Mouse (Mus musculus) stomach, postnatal 0 days (tissue): Measurements from ENCODE around the gene Maged1. TPM values are rescaled to one million over a fixed set of nuclear protein-coding genes. Genes with fewer than 3 reads are reported as not detected.
"Not testable (repeated sequence)": the region's sequence is repeated elsewhere in the genome, so short reads cannot be mapped to it uniquely, and the experiment has no call there.

Experiments
- ATAC-seq: fragments of 200-750 bp; cut with Nextera tagmentation; 2 replicates; pipeline ENCODE4 v1.8.0; 2017; ENCODE audit not compliant: low FRiP score, low TSS enrichment
- DNase-seq: peaks from one replicate; pipeline ENCODE4 v3.0.0-alpha.2; 2016; ENCODE audit warnings: low spot score
- H3K27ac ChIP-seq: fragments of 300-500 bp; sonication (generic); replicated peaks from 2 replicates; pipeline ENCODE4 v1.5.1; 2014; ENCODE audit warnings: mild to moderate bottlenecking, control low read depth
- H3K27me3 ChIP-seq: fragments of 300-500 bp; sonication (generic); 2 replicates; pipeline ENCODE4 v1.6.1; 2014; ENCODE audit warnings: low read length; ENCODE audit not compliant: control insufficient read depth, insufficient read depth
- H3K36me3 ChIP-seq: fragments of 300-500 bp; sonication (generic); 2 replicates; pipeline ENCODE4 v1.6.1; 2014; ENCODE audit warnings: low read length, mixed read lengths; ENCODE audit not compliant: control insufficient read depth, insufficient read depth
- H3K4me1 ChIP-seq: fragments of 300-500 bp; sonication (generic); replicated peaks from 2 replicates; pipeline ENCODE4 v1.6.1; 2014; ENCODE audit warnings: antibody characterized with exemption; ENCODE audit not compliant: control insufficient read depth, insufficient read depth
- H3K4me2 ChIP-seq: fragments of 300-500 bp; sonication (generic); replicated peaks from 2 replicates; pipeline ENCODE4 v1.6.1; 2014; ENCODE audit warnings: low read depth, mild to moderate bottlenecking, control low read depth, moderate library complexity
- H3K4me3 ChIP-seq: fragments of 300-500 bp; sonication (generic); 2 replicates; pipeline ENCODE4 v1.5.1; 2014; ENCODE audit warnings: low read depth, low read length, control low read depth
- H3K9ac ChIP-seq: fragments of 300-500 bp; sonication (generic); 2 replicates; pipeline ENCODE4 v1.6.1; 2014; ENCODE audit warnings: mild to moderate bottlenecking, low read length, control low read depth, mixed read lengths
- H3K9me3 ChIP-seq: fragments of 300-500 bp; sonication (generic); 2 replicates; pipeline ENCODE4 v1.6.1; 2016; ENCODE audit warnings: low read length; ENCODE audit not compliant: control insufficient read depth
- CTCF ChIP-seq: IDR thresholded peaks from 2 replicates; pipeline ENCODE4 v1.5.1; 2016; ENCODE audit warnings: antibody characterized with exemption, low read depth, mild to moderate bottlenecking, moderate library complexity
- EP300 ChIP-seq: optimal IDR thresholded peaks from 2 replicates; pipeline ENCODE3; 2016; ENCODE audit warnings: antibody characterized with exemption
- WGBS: fragments of 180-500 bp; shearing (Covaris S2); extraction: QIAGEN DNeasy Blood & Tissue Kit; methylation state at CpG from one replicate; pipeline ENCODE4 v1.1.7; 2014; 5-methylcytosine and 5-hydroxymethylcytosine counted together
- polyA plus RNA-seq: library from polyadenylated mRNA; unstranded; fragments of >200 nt; fragmentation: Nextera tagmentation; extraction: Ambion mirVana; gene quantifications from 2 replicates; pipeline ENCODE4 v1.2.1, GENCODE M21; 2015

The Maged1 gene
- polyA plus RNA-seq, 1 experiment from 2014 or later, result 179 TPM

DNA sequence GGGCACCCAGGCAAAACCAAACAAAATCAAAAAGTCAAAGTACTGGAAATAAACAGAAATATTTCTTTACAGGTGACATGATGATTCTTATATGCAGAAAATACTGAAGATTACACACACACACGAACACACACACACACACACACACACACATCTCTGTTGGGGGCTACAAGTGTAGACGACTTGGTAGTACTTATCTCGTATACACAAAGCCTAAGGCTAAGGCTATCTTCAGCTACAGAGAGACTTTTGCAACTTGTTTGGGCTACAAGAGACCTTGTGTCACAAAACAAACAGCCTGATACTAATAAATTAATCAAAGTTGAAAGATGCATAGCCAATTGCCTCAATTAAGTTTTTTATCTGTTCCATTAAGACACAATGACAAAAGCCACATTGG, 19.8 kb downstream of the Maged1 start:
- Histone ChIP-seq H3K27me3 (no peaks in the 10 kb centered on the region), H3K4me2 (no peak overlapping the region), H3K27ac (no peak overlapping the region), H3K9me3 (no peaks in the 10 kb centered on the region), H3K4me3 (no peak overlapping the region), H3K9ac (no peak overlapping the region), H3K36me3 (no peaks in the 10 kb centered on the region), H3K4me1 (no peaks in the 10 kb centered on the region)
- ATAC-seq (no peak), DNase-seq (no peak)
- WGBS, result 65% methylated on average over 3 of the region's 3 CpGs
- no peak for TF ChIP-seq CTCF
- TF ChIP-seq EP300, result no peak

DNA sequence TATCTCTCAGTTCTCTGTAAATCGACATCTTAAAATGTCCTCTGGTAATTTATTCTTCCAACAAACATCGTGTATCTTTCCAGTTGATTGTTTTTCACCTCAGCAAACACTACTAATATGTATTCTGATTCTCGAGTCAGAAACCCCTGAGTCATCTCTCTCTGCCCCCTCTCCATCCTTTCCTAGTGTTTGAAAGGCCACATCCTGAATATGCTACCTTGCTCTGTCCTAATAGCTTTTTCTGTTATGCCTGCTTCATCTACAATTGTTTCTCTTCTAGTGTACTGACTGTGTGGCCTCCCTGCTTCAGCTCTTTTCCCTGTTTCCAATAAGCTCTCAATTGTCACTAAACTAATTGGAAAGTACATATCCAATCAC, 33.5 kb downstream of the Maged1 start:
- Histone ChIP-seq H3K4me1 (no peaks in the 10 kb centered on the region), H3K27ac (no peak overlapping the region), H3K4me3 (no peak overlapping the region), H3K27me3 (no peaks in the 10 kb centered on the region), H3K9me3 (no peaks in the 10 kb centered on the region), H3K36me3 (no peaks in the 10 kb centered on the region), H3K9ac (no peak overlapping the region), H3K4me2 (no peak overlapping the region)
- WGBS, result 54% methylated on average over 3 of the region's 3 CpGs
- ATAC-seq (no peak), DNase-seq (no peak)
- TF ChIP-seq EP300 (no peak), CTCF (no peak)

DNA sequence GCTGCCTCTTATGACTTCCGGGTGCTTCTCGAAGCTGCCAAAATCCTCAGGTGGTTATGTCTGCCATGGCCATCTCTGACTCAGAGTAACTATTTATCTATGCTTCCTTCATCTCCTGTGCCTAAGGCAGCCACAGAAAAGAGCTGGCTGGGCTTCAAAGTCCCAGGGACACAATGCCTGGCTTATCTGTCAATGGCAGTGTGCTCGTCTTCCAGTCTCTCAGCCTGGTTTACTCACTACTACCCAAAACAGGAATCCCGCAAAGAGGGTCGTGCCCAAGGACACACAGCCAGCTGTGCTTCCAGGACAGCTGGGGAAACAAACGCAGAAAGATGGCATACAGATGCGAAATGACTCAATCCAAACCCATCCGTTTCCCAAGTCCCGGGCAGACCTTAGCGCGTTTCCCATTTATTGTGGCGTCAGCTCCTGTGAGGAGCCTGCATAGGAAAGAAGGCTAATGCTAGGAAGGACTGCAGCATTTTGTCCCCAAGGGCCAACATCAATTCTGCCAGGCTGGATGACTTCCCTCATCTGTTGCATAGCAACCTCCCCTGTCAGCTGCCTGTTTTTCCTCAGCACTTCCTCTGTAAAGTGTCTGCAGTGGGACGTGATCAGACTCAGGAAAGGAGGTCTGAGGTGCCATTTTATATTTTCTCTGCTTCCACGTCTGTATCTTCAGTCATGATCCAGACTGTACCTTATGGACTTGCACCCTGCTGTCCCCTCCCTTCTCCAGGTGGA, 34.1 kb downstream of the Maged1 start:
- H3K9ac ChIP-seq, H3K4me3 ChIP-seq, H3K4me2 ChIP-seq, DNase-seq, H3K9me3 ChIP-seq, ATAC-seq, H3K36me3 ChIP-seq, H3K27ac ChIP-seq, H3K27me3 ChIP-seq, H3K4me1 ChIP-seq: not testable (repeated sequence)
- 39% methylated on average over 6 of the region's 14 CpGs for WGBS

DNA sequence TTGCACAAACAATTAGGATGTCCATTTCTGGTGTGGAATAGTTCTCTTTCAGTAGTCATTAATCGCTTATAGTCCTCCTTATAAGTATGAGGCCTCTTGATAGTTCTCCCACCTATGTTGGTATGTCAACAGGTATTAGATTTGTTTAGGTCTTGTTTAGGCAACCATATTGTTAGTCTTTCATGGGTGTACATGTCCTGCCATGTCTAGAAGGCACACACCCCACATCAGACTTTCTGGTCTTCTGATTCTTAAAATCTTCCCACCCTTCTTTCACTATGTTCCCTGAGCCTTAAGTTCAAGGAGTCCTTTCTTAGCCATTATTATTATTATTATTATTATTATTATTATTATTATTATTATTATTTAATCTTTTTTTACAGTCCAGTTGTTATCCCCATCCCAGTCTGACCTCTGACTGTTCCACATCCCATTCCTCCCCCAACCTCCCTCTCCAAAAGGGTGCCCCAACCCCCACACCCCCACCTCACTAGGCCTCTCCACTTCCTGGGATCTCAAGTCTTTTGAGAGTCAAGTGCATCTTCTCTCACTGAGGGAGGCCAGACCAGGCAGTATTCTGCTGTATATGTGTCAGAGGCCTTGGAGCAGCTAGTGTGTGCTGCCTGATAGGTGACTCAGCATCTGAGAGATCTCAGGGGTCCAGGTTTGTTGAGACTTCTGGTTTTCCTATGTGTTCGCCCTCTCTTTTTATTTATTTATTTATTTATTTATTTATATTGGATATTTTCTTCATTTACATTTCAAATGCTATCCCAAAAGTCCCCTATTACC, 55.7 kb downstream of the Maged1 start:
- H3K4me3 ChIP-seq, result no peak overlapping the region
- no peaks in the 10 kb centered on the region for H3K36me3 ChIP-seq
- H3K4me2 ChIP-seq, result no peak overlapping the region
- H3K27ac ChIP-seq, result no peak overlapping the region
- no peak for ATAC-seq
- no peaks in the 10 kb centered on the region for H3K4me1 ChIP-seq
- no peak overlapping the region for H3K9ac ChIP-seq
- no peaks in the 10 kb centered on the region for H3K9me3 ChIP-seq
- H3K27me3 ChIP-seq, result no peaks in the 10 kb centered on the region
- no peak for TF ChIP-seq CTCF
- no peak for TF ChIP-seq EP300
- DNase-seq, result no peak
- WGBS, result 83% methylated on average over 2 of the region's 2 CpGs

Other genes starting within 250 kb of the Maged1 start
- gene Fam90a1b, start 175.4 kb downstream of the Maged1 start, polyA plus RNA-seq, result not detected in 2 replicates
- gene Apoo, start 175.0 kb downstream of the Maged1 start, polyA plus RNA-seq, result 69.7 and 76.3 TPM in 2 replicates
- gene Gspt2, start 93.9 kb upstream of the Maged1 start, polyA plus RNA-seq, result 2.0 and 2.3 TPM in 2 replicates
- 0.92 and 1.1 TPM in 2 replicates for gene Zxdb, start 182.4 kb upstream of the Maged1 start, polyA plus RNA-seq